Mouse (Mus musculus) midbrain, postnatal 0 days (tissue): ENCODE data around the gene Ddx60. TPM values are rescaled to one million over a fixed set of nuclear protein-coding genes. Genes with fewer than 3 reads are reported as not detected.

ENCODE experiments used
- ATAC-seq: fragments of 200-750 bp; cut with Nextera tagmentation; 2 replicates; pipeline ENCODE4 v1.8.0; 2017; ENCODE audit warnings: moderate number of reproducible peaks, mild to moderate bottlenecking, moderate TSS enrichment, moderate library complexity; ENCODE audit not compliant: low FRiP score
- DNase-seq: peaks from one replicate; pipeline ENCODE4 v3.0.0-alpha.2; 2015; ENCODE audit warnings: low spot score
- H3K27ac ChIP-seq: fragments of 300-500 bp; sonication (generic); 2 replicates; pipeline ENCODE4 v1.5.1; 2014; ENCODE audit warnings: low read depth, mild to moderate bottlenecking, low read length, mixed read lengths
- H3K27me3 ChIP-seq: fragments of 300-500 bp; sonication (generic); 2 replicates; pipeline ENCODE4 v1.6.1; 2014; ENCODE audit warnings: low read length, control low read depth, mixed read lengths; ENCODE audit not compliant: insufficient read depth
- H3K36me3 ChIP-seq: fragments of 300-500 bp; sonication (generic); 2 replicates; pipeline ENCODE4 v1.6.1; 2014; ENCODE audit warnings: low read length, control low read depth, mixed read lengths; ENCODE audit not compliant: insufficient read depth
- H3K4me1 ChIP-seq: fragments of 300-500 bp; sonication (generic); 2 replicates; pipeline ENCODE4 v1.6.1; 2014; ENCODE audit warnings: mild to moderate bottlenecking, control low read depth, antibody characterized with exemption, low read length, mixed read lengths; ENCODE audit not compliant: insufficient read depth
- H3K4me2 ChIP-seq: fragments of 300-500 bp; sonication (generic); 2 replicates; pipeline ENCODE4 v1.6.1; 2014; ENCODE audit warnings: low read depth, mild to moderate bottlenecking, low read length, mixed read lengths; ENCODE audit not compliant: poor library complexity, severe bottlenecking
- H3K4me3 ChIP-seq: fragments of 300-500 bp; sonication (generic); 2 replicates; pipeline ENCODE4 v1.5.1; 2014; ENCODE audit warnings: low read depth, mild to moderate bottlenecking, low read length, moderate library complexity
- H3K9ac ChIP-seq: fragments of 300-500 bp; sonication (generic); replicated peaks from 2 replicates; pipeline ENCODE4 v1.6.1; 2014; ENCODE audit warnings: mild to moderate bottlenecking, low read length, moderate library complexity, mixed read lengths; ENCODE audit not compliant: poor library complexity, severe bottlenecking
- H3K9me3 ChIP-seq: fragments of 300-500 bp; sonication (generic); 2 replicates; pipeline ENCODE4 v1.6.1; 2016; ENCODE audit warnings: low read length, control low read depth
- CTCF ChIP-seq: IDR thresholded peaks from 2 replicates; pipeline ENCODE4 v1.5.1; 2016; ENCODE audit warnings: antibody characterized with exemption, mild to moderate bottlenecking
- WGBS: fragments of 180-500 bp; shearing (Covaris S2); extraction: QIAGEN DNeasy Blood & Tissue Kit; methylation state at CpG from one replicate; pipeline ENCODE4 v1.1.7; 2014; 5-methylcytosine and 5-hydroxymethylcytosine counted together
- polyA plus RNA-seq: library from polyadenylated mRNA; unstranded; fragments of >200 nt; fragmentation: Nextera tagmentation; extraction: Ambion mirVana; gene quantifications from 2 replicates; pipeline ENCODE4 v1.2.1, GENCODE M21; 2015
- total RNA-seq: library from RNA; depleted of rRNA; stranded (reverse); fragments of >200 nt; gene quantifications from 2 replicates; pipeline ENCODE4 v1.2.3, GENCODE M21; 2014; rRNA removed

Ddx60 gene
- total RNA-seq (0.11 and 0.90 TPM in 2 replicates), polyA plus RNA-seq (0.60 and 0.88 TPM in 2 replicates)

DNA sequence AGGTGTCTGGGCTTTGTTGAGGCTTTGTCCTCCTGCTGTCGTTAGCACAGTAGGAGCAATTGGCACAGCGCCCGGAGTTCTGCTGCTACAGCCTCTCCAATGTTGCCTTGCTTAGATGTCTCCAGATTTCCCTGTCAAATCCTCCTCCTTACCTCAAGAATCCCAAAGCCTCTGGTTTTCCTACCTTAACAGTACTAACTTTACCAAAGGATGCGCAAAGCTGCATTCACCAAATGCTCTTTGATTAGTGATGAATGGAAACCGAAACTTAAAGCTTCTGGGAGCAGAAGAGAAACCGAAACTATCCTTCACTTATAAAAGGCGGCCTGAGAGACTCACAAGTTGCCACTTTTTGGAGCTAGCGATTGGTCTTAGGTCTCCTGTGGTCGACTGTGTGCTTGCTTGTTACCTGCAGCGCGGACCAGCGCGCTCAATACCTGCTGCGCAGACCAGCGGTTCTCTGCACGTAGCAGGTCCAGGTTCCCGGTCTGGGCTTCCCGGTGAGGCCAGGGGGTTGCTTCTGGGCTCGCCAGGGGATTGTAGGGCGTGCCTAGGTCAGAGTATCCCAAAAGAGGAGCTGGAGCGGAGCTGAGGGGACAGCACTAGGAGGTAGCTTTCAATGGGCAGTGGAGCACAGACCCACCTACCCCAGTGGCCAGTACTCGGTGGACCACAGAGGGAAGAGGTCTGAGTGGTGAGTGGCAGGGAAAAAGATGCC lies at the start of gene Ddx60:
Gene Ddx60, plus strand, starts transcription at position 311 of the 718 bp plus-strand sequence.
- WGBS: 12% methylated on average over 22 of the region's 22 CpGs
- no peak within 1 kb of the TSS for H3K27ac ChIP-seq
- peak within 1 kb of the TSS; percentile 42 for H3K4me3 ChIP-seq
- no peaks in the 10 kb centered on the region for H3K36me3 ChIP-seq
- ATAC-seq (peak; percentile 63; the same call in 1 of the 2 replicates), DNase-seq (peak; percentile 69)
- H3K27me3 ChIP-seq: no peaks in the 10 kb centered on the region
- H3K4me1 ChIP-seq: no peaks in the 10 kb centered on the region
- H3K9ac ChIP-seq: peak within 1 kb of the TSS; percentile 36; the same call in 1 of the 2 replicates
- H3K9me3 ChIP-seq: no peaks in the 10 kb centered on the region
- H3K4me2 ChIP-seq: peak within 1 kb of the TSS; percentile 65
- no peak for TF ChIP-seq CTCF

- no peaks in the 10 kb centered on the region for H3K9me3 ChIP-seq
- H3K4me2 ChIP-seq: no peak overlapping the region
- DNase-seq: peak; percentile 62
- no peak overlapping the region for H3K9ac ChIP-seq
- H3K4me1 ChIP-seq: no peaks in the 10 kb centered on the region
- WGBS: 51% methylated on average over 2 of the region's 2 CpGs
- no peak overlapping the region for H3K27ac ChIP-seq
- H3K27me3 ChIP-seq: no peaks in the 10 kb centered on the region
- no peak overlapping the region for H3K4me3 ChIP-seq
- ATAC-seq: no peak
- no peaks in the 10 kb centered on the region for H3K36me3 ChIP-seq
- TF ChIP-seq CTCF: peak; percentile 78
Measured at GRCm38 (mm10) chr8:61894062-61894461, 33.8 kb upstream of the Ddx60 start.

DNA sequence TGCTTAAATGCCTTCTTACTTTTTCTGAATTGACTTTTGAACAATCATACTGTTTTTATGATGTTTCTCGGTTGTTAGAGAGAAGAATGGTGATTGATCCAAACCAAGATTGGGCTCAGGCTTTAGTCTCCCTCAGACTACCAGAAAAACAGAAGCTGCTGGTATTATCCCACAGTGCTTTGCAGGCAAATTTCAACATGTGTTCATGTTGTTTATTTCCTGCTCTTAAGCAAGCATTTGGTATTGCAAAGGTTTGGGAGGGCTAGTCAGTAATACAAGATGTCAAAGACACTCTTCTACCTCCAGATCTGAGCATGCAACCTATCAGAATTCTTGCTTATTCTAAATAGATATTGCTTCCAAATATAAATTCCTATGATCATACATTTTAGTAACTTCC lies 31.1 kb upstream of the Ddx60 start:
- no peak for TF ChIP-seq CTCF
- Histone ChIP-seq H3K9me3 (no peaks in the 10 kb centered on the region), H3K27me3 (no peaks in the 10 kb centered on the region), H3K4me1 (no peaks in the 10 kb centered on the region), H3K36me3 (no peaks in the 10 kb centered on the region), H3K4me2 (no peak overlapping the region), H3K4me3 (no peak overlapping the region), H3K27ac (no peak overlapping the region), H3K9ac (no peak overlapping the region)
- WGBS: 88% methylated on average over 1 of the region's 1 CpGs
- DNase-seq (no peak), ATAC-seq (no peak)

DNA sequence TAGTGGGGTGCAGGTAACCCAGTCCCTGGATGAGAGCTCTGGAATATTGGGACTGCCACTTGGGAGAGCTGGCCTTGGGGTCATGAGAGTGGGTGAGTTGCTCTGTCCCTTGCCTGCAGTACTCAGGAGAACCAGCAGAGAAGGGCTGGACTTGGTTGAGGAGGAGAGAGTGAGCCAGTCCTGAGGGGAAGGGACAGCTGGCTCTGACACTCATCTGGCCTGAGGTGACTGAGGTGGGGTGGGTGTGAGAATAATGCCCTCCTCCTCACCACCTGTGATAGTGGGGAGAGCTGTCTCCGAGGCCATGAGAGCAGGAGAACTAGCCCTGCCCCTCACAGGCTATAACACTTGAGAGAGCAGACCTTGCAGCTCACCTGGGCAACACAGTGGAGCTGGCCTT lies 30.5 kb upstream of the Ddx60 start:
- no peaks in the 10 kb centered on the region for H3K9me3 ChIP-seq
- 85% methylated on average over 1 of the region's 1 CpGs for WGBS
- no peaks in the 10 kb centered on the region for H3K4me1 ChIP-seq
- H3K27ac ChIP-seq: no peak overlapping the region
- H3K4me3 ChIP-seq: no peak overlapping the region
- DNase-seq: no peak
- no peak overlapping the region for H3K4me2 ChIP-seq
- ATAC-seq: no peak
- TF ChIP-seq CTCF: no peak
- H3K36me3 ChIP-seq: no peaks in the 10 kb centered on the region
- H3K27me3 ChIP-seq: no peaks in the 10 kb centered on the region
- H3K9ac ChIP-seq: no peak overlapping the region

- no peaks in the 10 kb centered on the region for H3K36me3 ChIP-seq
- DNase-seq (no peak), ATAC-seq (no peak)
- no peaks in the 10 kb centered on the region for H3K9me3 ChIP-seq
- no peak overlapping the region for H3K9ac ChIP-seq
- H3K4me2 ChIP-seq: no peak overlapping the region
- no peak for TF ChIP-seq CTCF
- H3K27me3 ChIP-seq: no peaks in the 10 kb centered on the region
- H3K4me1 ChIP-seq: no peaks in the 10 kb centered on the region
- H3K4me3 ChIP-seq: no peak overlapping the region
- no peak overlapping the region for H3K27ac ChIP-seq
- WGBS: 20% methylated on average over 6 of the region's 6 CpGs
Measured at GRCm38 (mm10) chr8:61901028-61901717, 26.7 kb upstream of the Ddx60 start.

DNA sequence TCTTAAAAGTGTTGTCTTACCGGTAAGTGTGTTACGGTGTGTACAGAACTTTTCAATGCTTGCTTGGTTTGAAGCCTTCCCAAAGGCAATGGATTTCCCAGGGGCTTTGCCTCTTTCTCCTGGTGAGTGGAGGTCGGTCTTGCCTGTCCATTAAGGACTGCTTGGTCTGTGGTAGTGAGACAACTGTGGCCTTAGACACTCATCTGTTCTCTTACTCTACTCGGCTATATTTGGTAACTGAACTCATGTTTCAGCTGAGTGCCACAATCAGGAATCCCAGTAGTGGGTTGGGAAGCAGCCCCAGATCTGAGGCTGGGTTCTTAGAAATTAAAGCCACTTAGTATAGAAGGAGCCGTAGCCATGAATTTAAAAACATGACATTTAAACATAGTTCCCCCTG lies 25.4 kb upstream of the Ddx60 start, which contains the start of gene Palld:
Gene Palld, minus strand, starts transcription at position 170 of the 400 bp plus-strand sequence.
- no peaks in the 10 kb centered on the region for H3K36me3 ChIP-seq
- H3K27ac ChIP-seq: no peak within 1 kb of the TSS
- 84% methylated on average over 5 of the region's 5 CpGs for WGBS
- no peak within 1 kb of the TSS for H3K9ac ChIP-seq
- ATAC-seq (no peak), DNase-seq (no peak)
- no peaks in the 10 kb centered on the region for H3K9me3 ChIP-seq
- TF ChIP-seq CTCF: no peak
- no peaks in the 10 kb centered on the region for H3K27me3 ChIP-seq
- H3K4me1 ChIP-seq: no peaks in the 10 kb centered on the region
- no peak within 1 kb of the TSS for H3K4me3 ChIP-seq
- no peak within 1 kb of the TSS for H3K4me2 ChIP-seq
